Comparison of ENCODE assay signal across 7 mouse cellular contexts in the genomic region with DNA sequence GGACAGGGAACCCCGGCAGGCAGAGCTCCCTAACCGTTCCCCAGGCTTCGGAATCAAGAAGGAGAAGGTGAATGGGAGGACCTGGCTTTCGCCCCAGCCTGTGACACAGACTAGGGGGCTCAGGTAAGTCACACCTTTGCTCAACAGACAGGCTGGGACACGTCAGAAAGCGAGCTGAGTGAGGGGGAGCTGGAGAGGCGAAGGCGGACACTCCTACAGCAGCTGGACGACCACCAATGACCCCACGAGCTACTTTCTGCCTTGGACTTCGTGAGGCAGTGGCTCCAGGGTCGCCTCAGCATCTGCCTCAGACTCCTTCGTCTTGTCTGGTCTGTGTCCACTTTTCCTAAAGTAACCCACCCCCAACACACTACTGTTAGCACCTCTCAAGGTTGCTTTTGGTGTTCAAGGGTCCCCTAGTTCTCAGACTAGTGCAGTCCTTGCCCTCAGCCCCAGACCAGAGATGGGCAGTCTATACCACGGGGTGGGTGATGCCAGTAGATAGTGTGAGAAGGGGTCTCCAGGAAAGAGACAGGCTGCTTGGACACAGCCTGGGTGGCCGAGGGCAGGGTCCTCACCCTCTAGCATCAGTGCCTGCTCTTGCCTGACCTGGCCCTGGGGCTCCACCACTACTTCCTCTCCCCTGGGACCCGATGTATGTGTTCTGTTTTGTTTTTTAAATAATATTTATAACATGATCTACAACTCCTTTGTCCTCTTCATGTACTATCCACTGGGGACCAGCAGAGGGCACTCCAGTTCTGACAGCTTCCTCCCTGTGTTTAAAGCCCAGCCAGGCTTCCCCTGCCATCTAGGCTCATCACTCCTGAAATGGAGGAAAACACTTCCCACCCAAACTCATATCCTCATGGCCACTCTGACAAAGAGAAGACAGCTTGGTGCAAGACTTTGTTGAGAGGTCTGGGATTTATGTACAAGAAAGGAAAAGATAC. TPM values are rescaled to one million over a fixed set of nuclear protein-coding genes. Genes with fewer than 3 reads are reported as not detected.
A peak's percentile ranks its signal among the peaks of the same experiment; 100 is the strongest.
DNase-seq lines count a peak whose midpoint lies in the region; TF ChIP-seq lines count a peak whose summit lies in the region.

No protein-coding gene starts in this region.

- WGBS in midbrain, embryonic 10.5 days = 82% methylated on average over 16 of the region's 16 CpGs

- H3K4me1 ChIP-seq in midbrain, embryonic 10.5 days = no peaks in the 10 kb centered on the region

- H3K27ac ChIP-seq in left cerebral cortex, adult 2 months = peak overlapping the region; percentile 73
- H3K27ac ChIP-seq in midbrain, embryonic 10.5 days (replicated peaks) = peak overlapping the region; percentile 70

- H3K36me3 ChIP-seq in midbrain, embryonic 10.5 days = peaks cover 100% of the 10 kb centered on the region

- no peaks in the 10 kb centered on the region for H3K9me3 ChIP-seq in midbrain, embryonic 10.5 days (replicated peaks)

- intact Hi-C loops in left cerebral cortex, adult 2 months (cut with DNase I) = loop anchor here (1.0 to 5.0 kb wide), 3 partner anchors 54 to 156 kb away; partner anchors contain the start of genes Bcdin3d and Fmnl3

- H3K4me3 ChIP-seq in left cerebral cortex, adult 2 months = no peak overlapping the region
- H3K4me3 ChIP-seq in midbrain, embryonic 10.5 days = no peak overlapping the region

- peak; percentile 92 for TF ChIP-seq CTCF in left cerebral cortex, adult 2 months (IDR thresholded peaks at IDR 0.05)

- DNase-seq in adipocyte (ENCODE audit: low spot score) = peak; percentile 88
- DNase-seq in cerebellum, postnatal 4 days (ENCODE audit: low spot score in 2 of 2) = peak; percentile 73 to 80
- DNase-seq in gastrocnemius, adult 8-10 months (ENCODE audit: low spot score in 2 of 2) = peak; percentile 56 to 60
- peak; percentile 35 for DNase-seq in hindlimb bud, embryonic 11.5 days (ENCODE audit: extremely low spot score, low read depth, low spot score)
- peak; percentile 74 to 75 for DNase-seq in left cerebral cortex, adult 2 months (ENCODE audit: extremely low spot score in 1 of 2, low spot score in 2 of 2)
- peak; percentile 66 for DNase-seq in midbrain, embryonic 10.5 days (ENCODE audit: low spot score)
- peak; percentile 84 for DNase-seq in right cerebral cortex, postnatal 4 days

- H3K27me3 ChIP-seq in midbrain, embryonic 10.5 days (ENCODE audit: low read depth, poor library complexity, severe bottlenecking) = no peaks in the 10 kb centered on the region

RNA-seq across cellular contexts. Expression of gene Fam186b, which starts 20.9 kb away (rescaled TPM):
- total RNA-seq in gastrocnemius, adult 8-10 months (2022) = not detected
- total RNA-seq in left cerebral cortex, adult 2 months (2021) = 1 to 10 TPM; 1.3 to 1.8 TPM
- 0.11 and 0.19 TPM in 2 replicates for polyA plus RNA-seq in midbrain, embryonic 10.5 days (2016; fragmentation: Nextera tagmentation; extraction: Ambion mirVana)

RNA-seq across cellular contexts. Expression of gene Prpf40b, which starts 21.7 kb away (rescaled TPM):
- 10 to 100 TPM; 22.5 to 28.5 (median 25.7) TPM for total RNA-seq in gastrocnemius, adult 8-10 months (2022)
- total RNA-seq in left cerebral cortex, adult 2 months (2021) = 100 to 1,000 TPM; 111 to 119 TPM
- 61.2 and 70.7 TPM in 2 replicates for polyA plus RNA-seq in midbrain, embryonic 10.5 days (2016; fragmentation: Nextera tagmentation; extraction: Ambion mirVana)

RNA-seq across cellular contexts. Expression of gene Fmnl3, which starts 53.7 kb away (rescaled TPM):
- total RNA-seq in gastrocnemius, adult 8-10 months (2022) = 1 to 10 TPM; 3.3 to 5.4 (median 3.9) TPM
- total RNA-seq in left cerebral cortex, adult 2 months (2021) = 10 to 100 TPM in 1 of 2 experiments, 1 to 10 TPM in 1; 10.0 to 11.4 TPM
- 10.9 and 12.6 TPM in 2 replicates for polyA plus RNA-seq in midbrain, embryonic 10.5 days (2016; fragmentation: Nextera tagmentation; extraction: Ambion mirVana)

Comparison
In these comparisons a context has a peak if more than half of its experiments do, and no peak if none do; other contexts are left out.
1. DNase-seq: peak in every context shown above with its lines; median percentile 88 in adipocyte; 84 in right cerebral cortex, postnatal 4 days; 76 in cerebellum, postnatal 4 days; 74 in left cerebral cortex, adult 2 months; 66 in midbrain, embryonic 10.5 days; 58 in gastrocnemius, adult 8-10 months; 35 in hindlimb bud, embryonic 11.5 days.